Mouse (Mus musculus) stomach, postnatal 0 days (tissue): ENCODE results near the gene Mtfp1. TPM values are rescaled to one million over a fixed set of nuclear protein-coding genes. Genes with fewer than 3 reads are reported as not detected.

ENCODE experiments used
- ATAC-seq: fragments of 200-750 bp; cut with Nextera tagmentation; 2 replicates; pipeline ENCODE4 v1.8.0; 2017; ENCODE audit not compliant: low FRiP score, low TSS enrichment
- DNase-seq: peaks from one replicate; pipeline ENCODE4 v3.0.0-alpha.2; 2016; ENCODE audit warnings: low spot score
- H3K27ac ChIP-seq: fragments of 300-500 bp; sonication (generic); replicated peaks from 2 replicates; pipeline ENCODE4 v1.5.1; 2014; ENCODE audit warnings: mild to moderate bottlenecking, control low read depth
- H3K27me3 ChIP-seq: fragments of 300-500 bp; sonication (generic); 2 replicates; pipeline ENCODE4 v1.6.1; 2014; ENCODE audit warnings: low read length; ENCODE audit not compliant: control insufficient read depth, insufficient read depth
- H3K36me3 ChIP-seq: fragments of 300-500 bp; sonication (generic); 2 replicates; pipeline ENCODE4 v1.6.1; 2014; ENCODE audit warnings: low read length, mixed read lengths; ENCODE audit not compliant: control insufficient read depth, insufficient read depth
- H3K4me1 ChIP-seq: fragments of 300-500 bp; sonication (generic); replicated peaks from 2 replicates; pipeline ENCODE4 v1.6.1; 2014; ENCODE audit warnings: antibody characterized with exemption; ENCODE audit not compliant: control insufficient read depth, insufficient read depth
- H3K4me2 ChIP-seq: fragments of 300-500 bp; sonication (generic); replicated peaks from 2 replicates; pipeline ENCODE4 v1.6.1; 2014; ENCODE audit warnings: low read depth, mild to moderate bottlenecking, control low read depth, moderate library complexity
- H3K4me3 ChIP-seq: fragments of 300-500 bp; sonication (generic); 2 replicates; pipeline ENCODE4 v1.5.1; 2014; ENCODE audit warnings: low read depth, low read length, control low read depth
- H3K9ac ChIP-seq: fragments of 300-500 bp; sonication (generic); 2 replicates; pipeline ENCODE4 v1.6.1; 2014; ENCODE audit warnings: mild to moderate bottlenecking, low read length, control low read depth, mixed read lengths
- H3K9me3 ChIP-seq: fragments of 300-500 bp; sonication (generic); 2 replicates; pipeline ENCODE4 v1.6.1; 2016; ENCODE audit warnings: low read length; ENCODE audit not compliant: control insufficient read depth
- CTCF ChIP-seq: IDR thresholded peaks from 2 replicates; pipeline ENCODE4 v1.5.1; 2016; ENCODE audit warnings: antibody characterized with exemption, low read depth, mild to moderate bottlenecking, moderate library complexity
- EP300 ChIP-seq: optimal IDR thresholded peaks from 2 replicates; pipeline ENCODE3; 2016; ENCODE audit warnings: antibody characterized with exemption
- WGBS: fragments of 180-500 bp; shearing (Covaris S2); extraction: QIAGEN DNeasy Blood & Tissue Kit; methylation state at CpG from one replicate; pipeline ENCODE4 v1.1.7; 2014; 5-methylcytosine and 5-hydroxymethylcytosine counted together
- polyA plus RNA-seq: library from polyadenylated mRNA; unstranded; fragments of >200 nt; fragmentation: Nextera tagmentation; extraction: Ambion mirVana; gene quantifications from 2 replicates; pipeline ENCODE4 v1.2.1, GENCODE M21; 2015

The Mtfp1 gene
- polyA plus RNA-seq: 19.0 and 19.1 TPM in 2 replicates

- H3K4me2 ChIP-seq: peak within 1 kb of the TSS; percentile 78
- peak; percentile 40 for TF ChIP-seq CTCF
- TF ChIP-seq EP300: no peak
- WGBS: 4% methylated on average over 31 of the region's 34 CpGs
- peak within 1 kb of the TSS; percentile 53 for H3K4me3 ChIP-seq
- no peaks in the 10 kb centered on the region for H3K36me3 ChIP-seq
- peak within 1 kb of the TSS; percentile 61 for H3K9ac ChIP-seq
- H3K4me1 ChIP-seq: peaks cover 7% of the 10 kb centered on the region
- peak within 1 kb of the TSS; percentile 86 for H3K27ac ChIP-seq
- DNase-seq: peak; percentile 68
- no peaks in the 10 kb centered on the region for H3K27me3 ChIP-seq
- no peak for ATAC-seq
- H3K9me3 ChIP-seq: no peaks in the 10 kb centered on the region
These were observed at the start of gene Mtfp1 for GRCm38 (mm10) chr11:4095171-4096053. Gene Mtfp1, minus strand, starts transcription at chr11:4095445.

DNA sequence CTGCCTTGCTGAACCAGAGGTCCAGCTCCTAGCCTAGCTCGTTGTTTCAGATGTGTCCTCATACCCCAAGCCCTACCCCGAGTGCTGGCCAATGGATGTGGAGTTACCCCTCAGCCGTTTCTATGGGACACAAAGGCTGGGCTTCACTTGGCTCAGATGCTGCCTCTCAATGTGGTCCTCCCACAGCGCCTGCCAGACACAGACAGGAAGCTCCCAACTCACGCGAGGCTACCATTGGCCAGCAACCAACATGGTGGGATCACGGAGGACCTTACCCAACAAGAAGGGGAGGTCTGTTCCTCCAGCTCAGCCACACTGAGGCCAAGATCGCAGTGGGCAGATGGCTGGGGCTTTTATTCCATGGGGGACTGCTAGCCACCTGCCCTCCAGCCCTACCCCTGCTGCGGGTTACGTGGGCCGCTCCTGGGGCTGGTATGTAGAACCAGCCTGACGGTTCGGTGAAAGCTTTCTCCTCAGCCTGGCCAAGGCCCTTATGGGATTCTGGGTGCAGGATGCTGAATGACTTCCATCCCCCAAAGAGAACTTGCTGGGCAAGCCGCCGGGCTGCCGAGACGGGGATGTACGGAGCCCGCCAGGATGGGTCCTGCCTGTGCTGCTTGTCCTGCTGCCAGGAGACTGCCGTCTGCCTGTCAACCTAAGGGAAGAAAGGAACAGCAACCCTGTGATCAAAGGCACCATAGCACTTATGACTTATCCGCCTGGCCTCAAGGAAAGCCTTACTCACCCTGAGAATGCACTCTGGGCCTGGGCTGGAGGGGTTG is 48.2 kb upstream of the Mtfp1 start:
- Histone ChIP-seq H3K27me3 (no peaks in the 10 kb centered on the region), H3K4me2 (no peak overlapping the region), H3K9ac (no peak overlapping the region), H3K27ac (no peak overlapping the region), H3K4me1 (no peaks in the 10 kb centered on the region), H3K9me3 (no peaks in the 10 kb centered on the region), H3K4me3 (no peak overlapping the region), H3K36me3 (peaks cover 21% of the 10 kb centered on the region)
- DNase-seq (no peak), ATAC-seq (no peak)
- TF ChIP-seq CTCF (no peak), EP300 (no peak)
- 90% methylated on average over 21 of the region's 21 CpGs for WGBS

DNA sequence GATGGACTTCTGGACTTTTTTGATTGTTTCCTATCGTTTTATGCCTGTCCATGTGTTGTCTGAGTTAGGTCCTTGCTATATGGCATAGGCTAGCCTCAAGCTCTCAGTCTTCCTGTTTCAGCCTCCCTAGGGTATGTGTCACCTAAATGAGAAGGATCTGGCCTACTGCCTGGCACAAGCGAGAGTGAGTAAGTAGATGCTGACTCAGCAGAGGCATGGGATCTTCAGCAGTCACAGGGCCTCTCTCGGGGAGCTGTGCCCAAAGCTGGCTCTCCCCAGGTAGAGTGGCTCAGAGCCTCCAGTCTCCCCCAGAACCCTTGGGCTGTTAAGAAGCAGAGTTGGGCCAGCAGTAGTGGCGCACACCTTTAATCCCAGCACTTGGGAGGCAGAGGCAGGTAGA is 47.1 kb upstream of the Mtfp1 start:
- Histone ChIP-seq H3K9ac (no peak overlapping the region), H3K4me3 (no peak overlapping the region), H3K9me3 (no peaks in the 10 kb centered on the region), H3K27me3 (no peaks in the 10 kb centered on the region), H3K27ac (no peak overlapping the region), H3K36me3 (peaks cover 23% of the 10 kb centered on the region), H3K4me1 (no peaks in the 10 kb centered on the region), H3K4me2 (no peak overlapping the region)
- no peak for TF ChIP-seq CTCF
- no peak for TF ChIP-seq EP300
- ATAC-seq (no peak), DNase-seq (no peak)
- 79% methylated on average over 4 of the region's 4 CpGs for WGBS

- H3K27me3 ChIP-seq: no peaks in the 10 kb centered on the region
- no peaks in the 10 kb centered on the region for H3K4me1 ChIP-seq
- H3K4me2 ChIP-seq: no peak overlapping the region
- DNase-seq (no peak), ATAC-seq (no peak)
- no peak overlapping the region for H3K9ac ChIP-seq
- H3K9me3 ChIP-seq: no peaks in the 10 kb centered on the region
- no peak overlapping the region for H3K4me3 ChIP-seq
- peaks cover 23% of the 10 kb centered on the region for H3K36me3 ChIP-seq
- TF ChIP-seq CTCF (no peak), EP300 (no peak)
- no peak overlapping the region for H3K27ac ChIP-seq
These were observed 46.3 kb upstream of the Mtfp1 start for GRCm38 (mm10) chr11:4141505-4141904.

GRCm38 (mm10) chr11:4138964-4139363 is 43.7 kb upstream of the Mtfp1 start:
- no peak overlapping the region for H3K4me3 ChIP-seq
- TF ChIP-seq EP300: no peak
- no peak for TF ChIP-seq CTCF
- no peak for ATAC-seq
- no peak overlapping the region for H3K27ac ChIP-seq
- H3K27me3 ChIP-seq: no peaks in the 10 kb centered on the region
- H3K9ac ChIP-seq: no peak overlapping the region
- H3K4me2 ChIP-seq: no peak overlapping the region
- DNase-seq: no peak
- no peaks in the 10 kb centered on the region for H3K9me3 ChIP-seq
- peaks cover 23% of the 10 kb centered on the region for H3K36me3 ChIP-seq
- 71% methylated on average over 2 of the region's 2 CpGs for WGBS
- H3K4me1 ChIP-seq: no peaks in the 10 kb centered on the region; the same call in 1 of the 2 replicates
